Mouse (Mus musculus) stomach, embryonic 15.5 days (tissue): ENCODE results near the gene Pan3. TPM values are rescaled to one million over a fixed set of nuclear protein-coding genes. Genes with fewer than 3 reads are reported as not detected.

Source experiments
- ATAC-seq: fragments of 200-750 bp; cut with Nextera tagmentation; 2 replicates; pipeline ENCODE4 v1.8.0; 2017; ENCODE audit warnings: low read depth, moderate number of reproducible peaks, moderate TSS enrichment; ENCODE audit not compliant: insufficient read depth, low FRiP score
- H3K27ac ChIP-seq: fragments of 300-500 bp; sonication (generic); 2 replicates; pipeline ENCODE4 v1.5.1; 2015; ENCODE audit warnings: mild to moderate bottlenecking, inconsistent platforms
- H3K27me3 ChIP-seq: fragments of 300-500 bp; sonication (generic); replicated peaks from 2 replicates; pipeline ENCODE4 v1.6.1; 2015; ENCODE audit warnings: inconsistent platforms
- H3K36me3 ChIP-seq: fragments of 300-500 bp; sonication (generic); 2 replicates; pipeline ENCODE4 v1.6.1; 2015; ENCODE audit warnings: inconsistent platforms
- H3K4me1 ChIP-seq: fragments of 300-500 bp; sonication (generic); 2 replicates; pipeline ENCODE4 v1.6.1; 2015; ENCODE audit warnings: inconsistent platforms
- H3K4me2 ChIP-seq: fragments of 300-500 bp; sonication (generic); 2 replicates; pipeline ENCODE4 v1.6.1; 2015; ENCODE audit warnings: mild to moderate bottlenecking, inconsistent platforms
- H3K4me3 ChIP-seq: fragments of 300-500 bp; sonication (generic); replicated peaks from 2 replicates; pipeline ENCODE4 v1.5.1; 2015; ENCODE audit warnings: inconsistent platforms
- H3K9ac ChIP-seq: fragments of 300-500 bp; sonication (generic); 2 replicates; pipeline ENCODE4 v1.6.1; 2015; ENCODE audit warnings: inconsistent platforms
- H3K9me3 ChIP-seq: fragments of 300-500 bp; sonication (generic); 2 replicates; pipeline ENCODE4 v1.6.1; 2016; ENCODE audit warnings: inconsistent platforms
- WGBS: fragments of 180-500 bp; shearing (Covaris S2); methylation state at CpG from one replicate; pipeline ENCODE4 v1.1.7; 2015; 5-methylcytosine and 5-hydroxymethylcytosine counted together
- polyA plus RNA-seq: library from polyadenylated mRNA; unstranded; fragments of >200 nt; fragmentation: Nextera tagmentation; extraction: Ambion mirVana; gene quantifications from 2 replicates; pipeline ENCODE4 v1.2.1, GENCODE M21; 2015

Gene Pan3
- polyA plus RNA-seq, 1 experiment from 2014 or later: 86.6 TPM

DNA sequence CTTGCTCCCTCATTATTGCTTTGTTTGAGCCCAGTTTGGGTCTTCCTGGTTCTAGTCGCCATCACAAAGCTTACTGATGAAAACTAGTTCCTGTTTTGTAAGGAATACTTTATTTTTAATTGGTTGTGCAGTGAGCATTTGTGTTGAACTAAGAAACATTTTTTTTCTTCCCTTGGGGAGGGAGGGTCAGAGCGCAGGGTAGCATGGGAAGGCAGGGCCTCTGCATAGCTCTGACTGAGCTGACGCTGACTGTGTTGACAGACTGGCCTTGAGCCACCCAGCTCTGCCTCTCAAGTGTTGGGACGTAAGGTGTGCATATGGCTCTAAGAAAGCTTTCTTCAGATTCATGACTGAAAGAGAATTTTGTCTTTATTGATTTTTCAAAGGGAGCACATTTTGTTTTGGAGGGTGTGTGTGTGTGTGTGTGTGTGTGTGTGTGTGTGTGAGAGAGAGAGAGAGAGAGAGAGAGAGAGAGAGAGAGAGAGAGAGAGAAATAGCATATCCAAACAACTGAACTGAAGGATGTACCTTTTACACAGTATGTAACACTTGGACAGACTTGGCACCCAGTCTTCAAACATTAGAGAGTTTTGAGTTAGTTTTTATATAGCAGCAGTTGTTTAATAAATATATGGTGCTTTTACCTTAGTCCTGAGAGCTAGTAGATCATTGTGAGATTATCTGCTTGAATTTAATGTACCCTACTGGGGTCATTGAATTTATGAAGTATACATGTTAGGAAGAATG lies 30.0 kb downstream of the Pan3 start:
- no peak for ATAC-seq
- Histone ChIP-seq H3K9ac (no peak overlapping the region), H3K9me3 (no peaks in the 10 kb centered on the region), H3K4me1 (peaks cover 4% of the 10 kb centered on the region; the same call in 1 of the 2 replicates), H3K27ac (no peak overlapping the region), H3K4me2 (no peak overlapping the region), H3K27me3 (no peaks in the 10 kb centered on the region), H3K4me3 (no peak overlapping the region), H3K36me3 (peaks cover 5% of the 10 kb centered on the region; the same call in 1 of the 2 replicates)
- whole genome bisulfite sequencing: 55% methylated on average over 4 of the region's 4 CpGs

DNA sequence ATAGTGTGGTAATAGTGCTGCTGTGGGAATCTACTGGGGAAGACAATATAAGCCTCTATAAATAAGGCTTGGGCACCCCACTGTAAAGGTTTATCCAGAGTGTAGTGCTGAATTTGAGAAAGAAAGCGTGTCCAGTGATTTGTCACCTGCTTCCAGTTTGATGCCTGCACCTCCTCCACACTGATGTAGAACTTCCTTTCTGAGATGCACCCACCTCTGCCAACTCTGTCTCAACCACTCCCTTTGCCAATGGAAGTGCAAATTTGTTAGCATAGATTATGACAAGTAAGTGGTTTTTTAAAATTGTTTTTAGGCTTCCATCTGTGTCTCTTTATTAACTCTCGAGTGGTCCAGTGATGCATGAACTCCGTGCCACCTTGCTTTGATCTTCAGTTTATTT lies 33.3 kb downstream of the Pan3 start:
- H3K9ac ChIP-seq: no peak overlapping the region
- WGBS: 72% methylated on average over 3 of the region's 3 CpGs

DNA sequence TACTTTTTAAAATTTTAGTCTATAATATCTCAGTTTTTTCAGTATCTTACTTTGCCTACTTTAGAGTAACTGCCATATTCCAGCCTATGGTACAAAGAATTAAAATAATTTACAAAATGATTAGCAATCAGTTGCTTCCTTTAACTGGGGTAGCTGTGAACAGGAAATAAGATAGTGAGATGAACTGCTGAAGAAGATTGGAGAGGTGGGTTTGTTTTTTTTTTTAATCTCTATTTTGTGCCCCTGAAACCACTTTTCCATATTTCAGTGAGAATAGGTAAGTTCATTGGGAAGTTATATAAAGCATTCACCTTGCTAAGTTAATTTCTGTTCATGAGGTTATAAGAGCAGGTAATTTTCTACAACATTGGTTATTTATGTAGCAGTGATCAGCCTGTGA lies 36.4 kb downstream of the Pan3 start:
- Histone ChIP-seq H3K4me1 (no peaks in the 10 kb centered on the region), H3K36me3 (peaks cover 4% of the 10 kb centered on the region; the same call in 1 of the 2 replicates), H3K27me3 (no peaks in the 10 kb centered on the region), H3K4me2 (no peak overlapping the region), H3K4me3 (no peak overlapping the region), H3K9me3 (no peaks in the 10 kb centered on the region), H3K27ac (no peak overlapping the region), H3K9ac (no peak overlapping the region)
- ATAC-seq: no peak

More for the DNA sequence above, 33.3 kb downstream of the Pan3 start:
- no peak for ATAC-seq
- no peak overlapping the region for H3K4me3 ChIP-seq
- H3K27me3 ChIP-seq: no peaks in the 10 kb centered on the region
- peaks cover 4% of the 10 kb centered on the region; the same call in 1 of the 2 replicates for H3K36me3 ChIP-seq
- H3K27ac ChIP-seq: no peak overlapping the region
- peaks cover 4% of the 10 kb centered on the region; the same call in 1 of the 2 replicates for H3K4me1 ChIP-seq
- no peaks in the 10 kb centered on the region for H3K9me3 ChIP-seq
- no peak overlapping the region for H3K4me2 ChIP-seq

DNA sequence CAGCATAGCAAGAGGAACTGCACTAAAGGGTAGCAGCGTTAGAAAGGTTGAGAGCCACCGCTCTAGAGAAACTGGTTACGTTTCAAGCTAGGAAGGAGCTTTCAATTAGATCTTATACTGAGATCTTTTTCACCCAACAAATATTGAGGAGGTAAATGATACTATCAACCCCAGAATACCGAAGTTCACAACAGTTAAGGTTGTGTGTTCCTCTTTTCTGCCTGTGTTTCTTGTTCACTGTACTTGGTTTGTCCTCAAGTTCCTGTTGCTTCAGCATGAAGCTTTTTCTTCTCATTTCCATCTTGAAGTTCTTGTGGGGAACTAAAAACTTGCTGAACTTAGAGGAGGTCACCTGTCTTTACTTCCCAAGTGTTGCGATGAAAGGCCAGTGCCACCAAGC lies 41.2 kb downstream of the Pan3 start:
- H3K27ac ChIP-seq: no peak overlapping the region
- no peak for ATAC-seq
- no peak overlapping the region for H3K9ac ChIP-seq
- H3K36me3 ChIP-seq: peaks cover 4% of the 10 kb centered on the region; the same call in 1 of the 2 replicates
- no peaks in the 10 kb centered on the region for H3K9me3 ChIP-seq
- no peaks in the 10 kb centered on the region for H3K4me1 ChIP-seq
- no peak overlapping the region for H3K4me2 ChIP-seq
- no peak overlapping the region for H3K4me3 ChIP-seq
- 87% methylated on average over 5 of the region's 5 CpGs for WGBS
- no peaks in the 10 kb centered on the region for H3K27me3 ChIP-seq

DNA sequence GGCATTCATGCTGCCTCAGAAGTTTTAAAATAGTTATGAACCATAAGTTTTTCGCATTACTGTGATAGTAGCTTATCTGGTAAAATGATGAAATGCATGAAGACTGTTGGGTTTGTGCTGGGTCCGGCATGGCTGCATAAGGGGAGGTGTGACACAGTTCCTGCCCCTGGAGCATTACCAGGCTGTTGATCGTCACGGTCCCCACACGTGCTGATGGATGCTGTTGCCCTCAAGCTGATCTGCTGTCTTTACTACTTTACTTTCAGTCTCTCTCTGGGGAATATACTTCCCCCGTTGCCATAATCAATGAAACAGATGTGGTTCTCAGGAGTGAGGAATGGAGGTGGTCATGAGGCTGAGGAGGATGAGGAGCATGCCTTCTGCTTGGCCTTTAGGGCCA lies 43.1 kb downstream of the Pan3 start:
- Histone ChIP-seq H3K9me3 (no peaks in the 10 kb centered on the region), H3K36me3 (no peaks in the 10 kb centered on the region), H3K27me3 (no peaks in the 10 kb centered on the region), H3K27ac (no peak overlapping the region), H3K4me1 (no peaks in the 10 kb centered on the region), H3K4me2 (no peak overlapping the region), H3K4me3 (no peak overlapping the region), H3K9ac (no peak overlapping the region)
- ATAC-seq: no peak
- 89% methylated on average over 6 of the region's 6 CpGs for WGBS

DNA sequence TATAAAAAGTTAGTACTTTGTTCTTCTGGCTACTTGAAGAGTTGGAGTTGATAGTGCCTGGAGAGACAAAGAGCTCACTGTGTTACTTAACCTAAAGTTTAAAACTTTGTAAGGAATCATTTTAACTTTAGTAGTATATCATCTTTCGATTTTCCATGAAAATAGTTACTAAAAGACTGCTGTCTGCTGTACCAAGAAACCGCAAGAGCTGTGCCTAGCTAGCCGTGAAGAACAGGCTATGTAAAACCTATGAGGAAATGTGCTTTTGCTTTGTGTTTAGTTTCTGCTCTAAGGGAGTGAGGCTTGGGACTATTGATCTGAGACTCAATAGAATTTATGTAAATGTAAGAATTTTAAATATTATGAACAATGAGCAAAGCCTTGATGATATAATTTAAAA lies 43.9 kb downstream of the Pan3 start:
- Histone ChIP-seq H3K4me1 (no peaks in the 10 kb centered on the region), H3K4me3 (no peak overlapping the region), H3K27ac (no peak overlapping the region), H3K27me3 (no peaks in the 10 kb centered on the region), H3K4me2 (no peak overlapping the region), H3K36me3 (no peaks in the 10 kb centered on the region), H3K9ac (no peak overlapping the region), H3K9me3 (no peaks in the 10 kb centered on the region)
- ATAC-seq: no peak
- 84% methylated on average over 3 of the region's 3 CpGs for WGBS

DNA sequence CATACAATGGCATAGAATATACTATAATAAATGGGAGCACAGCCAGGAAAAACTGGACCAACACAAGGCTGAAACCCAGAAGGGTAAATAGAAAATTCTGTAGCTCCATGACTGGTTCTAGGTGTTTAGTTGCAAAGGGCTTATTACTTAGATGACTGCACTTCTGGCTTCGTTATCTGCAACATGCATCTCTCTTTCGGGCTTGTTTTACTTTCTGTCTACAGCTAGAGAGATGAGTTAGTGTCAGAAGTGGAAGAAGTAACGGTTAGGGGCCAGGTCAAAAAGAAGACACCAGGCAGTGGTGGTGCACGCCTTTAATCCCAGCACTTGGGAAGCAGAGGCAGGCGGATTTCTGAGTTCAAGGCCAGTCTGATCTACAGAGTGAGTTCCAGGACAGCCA lies 46.1 kb downstream of the Pan3 start:
- Histone ChIP-seq H3K9me3 (no peaks in the 10 kb centered on the region), H3K27ac (no peak overlapping the region), H3K36me3 (no peaks in the 10 kb centered on the region), H3K27me3 (no peaks in the 10 kb centered on the region), H3K4me2 (no peak overlapping the region), H3K9ac (no peak overlapping the region), H3K4me3 (no peak overlapping the region), H3K4me1 (no peaks in the 10 kb centered on the region)
- 83% methylated on average over 5 of the region's 5 CpGs for WGBS
- ATAC-seq: no peak

DNA sequence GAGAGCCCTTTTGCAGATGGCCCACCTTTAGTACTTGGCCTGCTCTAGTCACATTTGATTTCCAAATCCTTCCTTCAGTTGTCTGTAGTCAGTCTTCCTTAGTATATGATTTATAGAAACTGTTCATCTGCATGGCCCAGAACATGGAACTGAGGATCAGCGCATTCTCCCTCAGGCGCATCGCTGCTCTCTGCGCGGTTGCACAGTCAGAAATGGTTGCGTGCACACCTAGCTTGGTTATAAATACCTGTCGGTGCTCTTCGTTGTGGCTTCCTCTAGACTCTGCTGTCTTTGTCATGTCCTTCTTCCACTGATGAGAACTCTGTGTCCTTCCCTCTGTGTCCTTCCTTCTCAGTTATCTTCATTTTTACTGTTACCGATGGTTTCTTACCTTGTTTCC lies 47.1 kb downstream of the Pan3 start:
- H3K4me1 ChIP-seq: no peaks in the 10 kb centered on the region
- H3K27ac ChIP-seq: no peak overlapping the region
- no peak overlapping the region for H3K9ac ChIP-seq
- no peak overlapping the region for H3K4me3 ChIP-seq
- WGBS: 96% methylated on average over 9 of the region's 9 CpGs
- H3K4me2 ChIP-seq: no peak overlapping the region
- no peaks in the 10 kb centered on the region for H3K36me3 ChIP-seq
- no peak for ATAC-seq
- no peaks in the 10 kb centered on the region for H3K27me3 ChIP-seq
- no peaks in the 10 kb centered on the region for H3K9me3 ChIP-seq

DNA sequence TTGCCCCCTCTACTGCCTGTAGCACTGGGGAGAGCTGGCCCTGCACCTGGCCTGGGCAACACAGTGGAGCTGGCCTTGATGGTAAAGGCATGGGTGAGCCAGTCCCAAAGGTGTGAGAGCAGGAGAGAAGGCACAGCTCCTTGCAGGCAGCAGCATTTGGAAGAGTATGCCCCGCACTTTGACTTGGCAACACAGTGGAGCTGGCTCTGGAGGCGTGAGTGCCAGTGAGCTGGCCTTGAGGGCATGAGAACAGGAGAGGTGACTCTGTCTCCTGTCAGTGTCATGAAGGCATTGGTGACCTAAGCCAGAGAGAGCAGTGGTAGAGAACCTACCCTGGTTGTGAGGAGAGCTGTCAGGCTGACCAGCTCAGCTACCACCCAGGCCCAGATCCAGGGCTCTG lies 49.4 kb downstream of the Pan3 start:
- Histone ChIP-seq H3K4me3 (no peak overlapping the region), H3K36me3 (no peaks in the 10 kb centered on the region), H3K27me3 (no peaks in the 10 kb centered on the region), H3K9ac (no peak overlapping the region), H3K4me1 (no peaks in the 10 kb centered on the region), H3K27ac (no peak overlapping the region), H3K4me2 (no peak overlapping the region), H3K9me3 (no peaks in the 10 kb centered on the region)
- WGBS: 94% methylated on average over 2 of the region's 2 CpGs
- ATAC-seq: no peak

DNA sequence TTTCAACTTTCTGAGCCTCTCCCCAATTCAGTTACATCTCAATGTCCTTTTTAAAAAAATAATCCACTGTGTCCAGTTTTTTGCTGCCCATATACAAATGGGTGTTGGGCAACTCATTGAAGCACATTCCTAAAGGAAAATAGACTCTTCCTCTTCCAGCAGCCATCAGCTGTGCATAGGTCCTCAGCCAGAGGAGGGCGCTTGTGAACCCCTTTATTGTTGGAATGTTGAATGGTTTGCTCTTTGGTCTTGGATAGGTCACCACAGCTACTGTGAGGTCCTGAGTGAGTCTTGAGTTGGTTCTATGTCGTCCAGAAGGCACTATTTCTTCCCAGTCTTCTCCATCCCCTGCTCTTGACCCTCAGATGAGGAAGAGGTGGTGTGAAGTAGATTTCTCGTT lies 54.2 kb downstream of the Pan3 start:
- Histone ChIP-seq H3K9ac (no peak overlapping the region), H3K27ac (no peak overlapping the region), H3K27me3 (no peaks in the 10 kb centered on the region), H3K4me3 (no peak overlapping the region), H3K4me1 (no peaks in the 10 kb centered on the region), H3K9me3 (no peaks in the 10 kb centered on the region), H3K4me2 (no peak overlapping the region), H3K36me3 (0 out of 2 replicates have a peak, but pooled peaks cover 2% of the 10 kb centered on the region)
- no peak for ATAC-seq
- 71% methylated on average over 3 of the region's 3 CpGs for WGBS

DNA sequence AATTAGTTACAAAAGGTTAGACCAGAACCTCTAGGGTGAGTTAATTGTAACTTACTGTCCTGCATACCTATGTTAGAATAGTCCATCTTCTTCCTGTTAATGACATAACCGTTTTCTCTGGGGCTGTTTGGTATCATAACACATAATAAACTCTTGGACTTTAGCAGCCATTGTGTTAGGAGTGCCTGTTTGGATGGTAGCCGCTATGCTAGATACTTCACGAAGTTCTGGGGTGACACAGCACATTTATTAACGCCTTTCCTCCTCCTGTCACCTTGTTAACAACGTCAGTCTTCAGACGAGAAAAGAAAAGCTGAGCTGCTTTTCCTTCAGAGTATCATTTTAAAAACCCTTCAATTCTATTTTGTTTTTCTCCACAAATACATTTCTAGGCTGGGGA lies 59.3 kb downstream of the Pan3 start:
- ATAC-seq: no peak
- H3K4me2 ChIP-seq: no peak overlapping the region
- H3K36me3 ChIP-seq: 0 out of 2 replicates have a peak, but pooled peaks cover 2% of the 10 kb centered on the region
- WGBS: 70% methylated on average over 6 of the region's 6 CpGs
- H3K27me3 ChIP-seq: no peaks in the 10 kb centered on the region
- H3K27ac ChIP-seq: no peak overlapping the region
- no peaks in the 10 kb centered on the region for H3K4me1 ChIP-seq
- H3K9ac ChIP-seq: no peak overlapping the region
- no peaks in the 10 kb centered on the region for H3K9me3 ChIP-seq
- H3K4me3 ChIP-seq: no peak overlapping the region

DNA sequence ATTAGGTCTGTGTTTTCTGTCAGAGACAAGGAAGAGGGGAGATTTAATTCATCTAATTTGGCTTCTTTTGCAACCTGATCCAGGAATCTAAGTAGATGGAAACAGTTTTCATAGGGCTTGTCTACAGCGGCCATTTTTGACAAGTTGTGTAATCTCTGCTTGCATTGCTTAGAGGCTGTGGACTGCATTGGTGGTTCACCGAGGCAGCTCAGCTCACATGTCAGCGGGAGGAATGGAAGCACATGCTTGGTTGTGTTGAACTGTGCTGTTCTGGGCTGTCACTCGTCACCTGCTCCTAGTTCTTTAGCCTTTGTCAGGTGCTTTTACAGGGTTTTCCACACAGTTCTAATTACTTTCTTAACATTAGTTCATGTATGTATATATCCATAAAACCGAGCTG lies 60.9 kb downstream of the Pan3 start:
- H3K36me3 ChIP-seq: 0 out of 2 replicates have a peak, but pooled peaks cover 2% of the 10 kb centered on the region
- H3K9me3 ChIP-seq: no peaks in the 10 kb centered on the region
- H3K4me1 ChIP-seq: no peaks in the 10 kb centered on the region
- H3K27me3 ChIP-seq: no peaks in the 10 kb centered on the region
- no peak for ATAC-seq
- no peak overlapping the region for H3K27ac ChIP-seq
- no peak overlapping the region for H3K4me2 ChIP-seq
- no peak overlapping the region for H3K4me3 ChIP-seq
- 86% methylated on average over 5 of the region's 5 CpGs for WGBS
- no peak overlapping the region for H3K9ac ChIP-seq

DNA sequence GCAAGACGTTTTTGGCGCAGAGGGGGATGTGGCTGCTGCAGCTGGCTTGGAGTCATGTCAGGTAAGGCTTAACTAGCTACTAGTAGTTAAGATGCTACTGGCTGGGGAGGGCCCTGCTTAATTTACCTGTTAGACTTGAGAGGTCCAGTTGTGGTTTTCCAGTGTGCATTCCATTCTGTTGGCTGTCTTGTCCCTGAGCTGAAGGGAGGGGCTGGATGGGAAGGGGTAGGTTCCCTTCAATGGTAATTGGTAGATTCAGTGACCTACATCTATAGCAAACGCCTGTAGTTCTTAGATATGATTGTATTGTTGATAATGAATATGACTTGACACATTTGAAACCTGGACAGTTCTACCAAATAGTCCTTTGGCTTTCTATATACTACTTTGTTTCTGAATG lies 62.5 kb downstream of the Pan3 start:
- H3K4me1 ChIP-seq: no peaks in the 10 kb centered on the region
- ATAC-seq: no peak
- no peak overlapping the region for H3K27ac ChIP-seq
- no peaks in the 10 kb centered on the region for H3K9me3 ChIP-seq
- no peak overlapping the region for H3K4me2 ChIP-seq
- H3K27me3 ChIP-seq: no peaks in the 10 kb centered on the region
- 78% methylated on average over 3 of the region's 3 CpGs for WGBS
- H3K4me3 ChIP-seq: no peak overlapping the region
- H3K36me3 ChIP-seq: 0 out of 2 replicates have a peak, but pooled peaks cover 2% of the 10 kb centered on the region
- no peak overlapping the region for H3K9ac ChIP-seq
